Mouse (Mus musculus) heart, embryonic 12.5 days (tissue): ENCODE results near the gene Eif5. TPM values are rescaled to one million over a fixed set of nuclear protein-coding genes. Genes with fewer than 3 reads are reported as not detected.

Experiments used
- ATAC-seq: fragments of 200-750 bp; cut with Nextera tagmentation; 2 replicates; pipeline ENCODE4 v1.8.0; 2017; ENCODE audit warnings: moderate TSS enrichment, moderate library complexity; ENCODE audit not compliant: insufficient number of reproducible peaks, low FRiP score
- H3K27ac ChIP-seq: fragments of 300-500 bp; sonication (generic); 2 replicates; pipeline ENCODE4 v1.5.1; 2016; ENCODE audit warnings: mild to moderate bottlenecking, moderate library complexity; ENCODE audit not compliant: poor library complexity, severe bottlenecking
- H3K27me3 ChIP-seq: fragments of 300-500 bp; sonication (generic); replicated peaks from 2 replicates; pipeline ENCODE4 v1.6.1; 2016; ENCODE audit warnings: mild to moderate bottlenecking, moderate library complexity
- H3K36me3 ChIP-seq: fragments of 300-500 bp; sonication (generic); 2 replicates; pipeline ENCODE4 v1.6.1; 2016; ENCODE audit warnings: mild to moderate bottlenecking, moderate library complexity
- H3K4me1 ChIP-seq: fragments of 300-500 bp; sonication (generic); replicated peaks from 2 replicates; pipeline ENCODE4 v1.6.1; 2016; ENCODE audit warnings: mild to moderate bottlenecking
- H3K4me2 ChIP-seq: fragments of 300-500 bp; sonication (generic); 2 replicates; pipeline ENCODE4 v1.6.1; 2016; ENCODE audit warnings: mild to moderate bottlenecking, moderate library complexity
- H3K4me3 ChIP-seq: fragments of 300-500 bp; sonication (generic); 2 replicates; pipeline ENCODE4 v1.5.1; 2016; ENCODE audit warnings: mild to moderate bottlenecking
- H3K9ac ChIP-seq: fragments of 300-500 bp; sonication (generic); 2 replicates; pipeline ENCODE4 v1.6.1; 2016; ENCODE audit warnings: mild to moderate bottlenecking, moderate library complexity
- H3K9me3 ChIP-seq: fragments of 300-500 bp; sonication (generic); replicated peaks from 2 replicates; pipeline ENCODE4 v1.6.1; 2016; ENCODE audit warnings: mild to moderate bottlenecking, moderate library complexity
- whole genome bisulfite sequencing: fragments of 180-500 bp; shearing (Covaris S2); methylation state at CpG from one replicate; pipeline ENCODE4 v1.1.7; 2016; 5-methylcytosine and 5-hydroxymethylcytosine counted together
- polyA plus RNA-seq: library from polyadenylated mRNA; unstranded; fragments of >200 nt; fragmentation: Nextera tagmentation; extraction: Ambion mirVana; gene quantifications from 2 replicates; pipeline ENCODE4 v1.2.1, GENCODE M21; 2016

Eif5 gene
- polyA plus RNA-seq, 1 experiment from 2014 or later: 510 TPM

DNA sequence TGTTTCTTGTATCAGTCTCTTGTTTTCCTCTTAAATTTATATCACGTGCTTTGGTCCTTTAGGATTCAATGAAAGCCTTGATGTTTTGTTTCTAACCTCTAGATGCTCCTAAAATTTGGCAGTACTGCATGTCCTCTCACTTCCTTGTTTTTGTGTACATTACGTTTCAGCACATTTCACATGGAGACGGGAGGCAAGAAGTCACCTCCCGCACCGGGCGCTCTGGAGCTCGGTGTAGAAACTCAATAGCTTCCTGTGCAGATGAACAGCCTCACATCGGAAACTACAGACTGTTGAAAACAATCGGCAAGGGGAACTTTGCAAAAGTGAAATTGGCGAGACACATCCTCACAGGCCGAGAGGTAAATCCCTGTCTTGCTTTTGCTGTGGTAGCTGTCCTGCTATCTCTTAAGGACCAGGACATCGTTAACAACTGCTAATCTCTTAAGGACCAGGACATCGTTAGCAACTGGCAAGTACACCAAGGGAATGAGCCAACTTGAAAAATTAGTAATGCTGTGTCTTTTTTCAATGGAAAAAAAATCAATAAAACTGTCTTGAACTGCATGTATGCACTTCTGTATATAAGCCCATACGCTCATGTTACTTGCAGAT lies 54.7 kb downstream of the Eif5 start:
- H3K27me3 ChIP-seq: no peaks in the 10 kb centered on the region
- peaks cover 40% of the 10 kb centered on the region for H3K36me3 ChIP-seq
- H3K4me2 ChIP-seq: no peak overlapping the region
- no peak for ATAC-seq
- WGBS: 78% methylated on average over 14 of the region's 14 CpGs
- no peak overlapping the region for H3K4me3 ChIP-seq
- H3K4me1 ChIP-seq: 0 out of 2 replicates have a peak, but pooled peaks cover 3% of the 10 kb centered on the region
- H3K9ac ChIP-seq: no peak overlapping the region
- no peak overlapping the region for H3K27ac ChIP-seq
- no peaks in the 10 kb centered on the region for H3K9me3 ChIP-seq

DNA sequence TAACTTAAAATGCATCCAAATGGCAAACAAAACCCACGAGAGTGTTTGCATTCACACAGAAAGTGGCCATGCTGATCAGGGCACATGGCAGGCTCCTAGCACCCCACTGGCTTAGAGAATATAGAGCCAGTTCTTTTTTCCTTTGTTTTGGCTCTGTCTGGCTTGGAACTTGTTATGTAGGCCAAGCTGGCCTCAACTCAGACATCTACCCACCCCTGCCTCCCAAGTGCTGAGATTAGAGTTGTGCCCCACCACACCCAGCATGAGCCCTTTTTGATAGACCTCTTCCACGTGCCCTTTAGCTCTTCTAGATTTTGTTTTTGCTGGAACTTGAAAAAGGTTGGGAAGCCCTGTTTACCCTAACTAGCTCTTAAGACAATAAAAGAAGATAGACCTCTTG lies 56.0 kb downstream of the Eif5 start:
- H3K4me3 ChIP-seq: no peak overlapping the region
- 0 out of 2 replicates have a peak, but pooled peaks cover 3% of the 10 kb centered on the region for H3K4me1 ChIP-seq
- no peak overlapping the region for H3K27ac ChIP-seq
- H3K27me3 ChIP-seq: no peaks in the 10 kb centered on the region
- peaks cover 51% of the 10 kb centered on the region for H3K36me3 ChIP-seq
- H3K4me2 ChIP-seq: no peak overlapping the region
- 77% methylated on average over 2 of the region's 2 CpGs for WGBS
- ATAC-seq: no peak
- H3K9me3 ChIP-seq: no peaks in the 10 kb centered on the region
- no peak overlapping the region for H3K9ac ChIP-seq

Other genes with a start within 250 kb of the Eif5 start
- 33.5 and 38.2 TPM in 2 replicates for gene Cdc42bpb, start 160.3 kb upstream of the Eif5 start, polyA plus RNA-seq
- gene Lbhd2, start 131.2 kb upstream of the Eif5 start, polyA plus RNA-seq: 0.31 TPM in 1 of 2 replicates, not detected in the other
- 8.5 and 10.1 TPM in 2 replicates for gene Exoc3l4, start 121.0 kb upstream of the Eif5 start, polyA plus RNA-seq
- 7.4 and 12.0 TPM in 2 replicates for gene Tnfaip2, start 95.5 kb upstream of the Eif5 start, polyA plus RNA-seq
- gene Gm266, start 52.2 kb upstream of the Eif5 start, polyA plus RNA-seq: 2.1 and 2.4 TPM in 2 replicates
- 51.0 and 53.7 TPM in 2 replicates for gene Mark3, start 36.5 kb downstream of the Eif5 start, polyA plus RNA-seq
- 363 and 373 TPM in 2 replicates for gene Ckb, start 134.3 kb downstream of the Eif5 start, polyA plus RNA-seq
- 8.8 and 10.2 TPM in 2 replicates for gene Trmt61a, start 140.1 kb downstream of the Eif5 start, polyA plus RNA-seq
- gene Bag5, start 175.2 kb downstream of the Eif5 start, polyA plus RNA-seq: 40.2 and 41.3 TPM in 2 replicates
- gene Apopt1, start 175.2 kb downstream of the Eif5 start, polyA plus RNA-seq: 46.6 and 48.8 TPM in 2 replicates
- gene Klc1, start 220.8 kb downstream of the Eif5 start, polyA plus RNA-seq: 113 and 117 TPM in 2 replicates